Mouse (Mus musculus): ENCODE data around the gene Magea10. TPM values are rescaled to one million over a fixed set of nuclear protein-coding genes. Genes with fewer than 3 reads are reported as not detected.

Gene Magea10
- total RNA-seq (2014; fragmentation: Nextera tagmentation), result not detected in 2 replicates
- total RNA-seq (2017), result 0.05 TPM in 1 of 2 replicates, not detected in the other
- polyA plus RNA-seq (2012), result not detected in 2 replicates

GRCm38 (mm10) chrX:72386758-72387157 lies at the start of gene Magea10:
Gene Magea10 (minus strand): TSS chrX:72386858.
- no peak for DNase-seq (ENCODE audit: low spot score)
- ATAC-seq (ENCODE audit: extremely low read depth, insufficient number of reproducible peaks, low FRiP score, poor library complexity, severe bottlenecking), result no peak
- Histone ChIP-seq H3K4me3 (ENCODE audit: low read depth, low read length) (no peak within 1 kb of the TSS), H3K27me3 (ENCODE audit: insufficient read depth, low read length) (no peaks in the 10 kb centered on the region), H3K9me3 (replicated peaks) (no peaks in the 10 kb centered on the region), H3K4me1 (ENCODE audit: insufficient read depth, low read depth, low read length) (no peaks in the 10 kb centered on the region), H3K36me3 (replicated peaks) (no peaks in the 10 kb centered on the region)
- TF ChIP-seq TAL1 (conservative IDR thresholded peaks at IDR 0.05; ENCODE audit: low read depth, low read length), result no peak
- TF ChIP-seq POLR2AphosphoS5 (IDR thresholded peaks at IDR 0.05; ENCODE audit: insufficient replicate concordance, low read depth, low read length), result no peak
- no peak for TF ChIP-seq CTCF (IDR thresholded peaks at IDR 0.05; ENCODE audit: low read depth, low read length)
- no peak for TF ChIP-seq GATA1 (IDR thresholded peaks at IDR 0.05; ENCODE audit: borderline replicate concordance, low read length)
- no peak for TF ChIP-seq GATA2 (IDR thresholded peaks at IDR 0.05; ENCODE audit: borderline replicate concordance, low read depth, low read length)

- TF ChIP-seq TAL1 (conservative IDR thresholded peaks at IDR 0.05; ENCODE audit: low read depth, low read length) (no peak), POLR2AphosphoS5 (IDR thresholded peaks at IDR 0.05; ENCODE audit: insufficient replicate concordance, low read depth, low read length) (no peak), CTCF (IDR thresholded peaks at IDR 0.05; ENCODE audit: low read depth, low read length) (no peak), GATA1 (IDR thresholded peaks at IDR 0.05; ENCODE audit: borderline replicate concordance, low read length) (no peak), GATA2 (IDR thresholded peaks at IDR 0.05; ENCODE audit: borderline replicate concordance, low read depth, low read length) (no peak)
- no peaks in the 10 kb centered on the region for H3K27me3 ChIP-seq (ENCODE audit: insufficient read depth, low read length)
- ATAC-seq (ENCODE audit: extremely low read depth, insufficient number of reproducible peaks, low FRiP score, poor library complexity, severe bottlenecking) (no peak), DNase-seq (ENCODE audit: low spot score) (no peak)
- no peaks in the 10 kb centered on the region for H3K4me1 ChIP-seq (ENCODE audit: insufficient read depth, low read depth, low read length)
- H3K9me3 ChIP-seq (replicated peaks), result no peaks in the 10 kb centered on the region
- no peaks in the 10 kb centered on the region for H3K36me3 ChIP-seq (replicated peaks)
- H3K4me3 ChIP-seq (ENCODE audit: low read depth, low read length), result no peak overlapping the region
Observed at GRCm38 (mm10) chrX:72381972-72382371, 4.7 kb downstream of the Magea10 start.

Other genes starting within 250 kb of the Magea10 start
- not detected in 2 replicates for gene Magea4, start 164.8 kb downstream of the Magea10 start, total RNA-seq (2014; fragmentation: Nextera tagmentation)
- gene Magea4, start 164.8 kb downstream of the Magea10 start, total RNA-seq (2017), result not detected in 2 replicates
- not detected in 2 replicates for gene Magea4, start 164.8 kb downstream of the Magea10 start, polyA plus RNA-seq (2012)
- gene Gabre, start 112.1 kb downstream of the Magea10 start, total RNA-seq (2014; fragmentation: Nextera tagmentation), result not detected in 2 replicates
- 0.06 TPM in 1 of 2 replicates, not detected in the other for gene Gabre, start 112.1 kb downstream of the Magea10 start, total RNA-seq (2017)
- gene Gabre, start 112.1 kb downstream of the Magea10 start, polyA plus RNA-seq (2012), result not detected in 2 replicates

All from G1E (cell line).